Mouse (Mus musculus): Measurements from ENCODE around the gene Pgm2. TPM values are rescaled to one million over a fixed set of nuclear protein-coding genes. Genes with fewer than 3 reads are reported as not detected.

Pgm2 gene
- polyA plus RNA-seq, 1 experiment from 2014 or later, result 12.8 TPM

- H3K9ac ChIP-seq (ENCODE audit: low read length), result no peak overlapping the region
- H3K9me3 ChIP-seq (ENCODE audit: control insufficient read depth, low read length), result no peaks in the 10 kb centered on the region
- no peak overlapping the region for H3K4me3 ChIP-seq (ENCODE audit: control insufficient read depth in 1 of 2, insufficient read depth in 1 of 2, low read depth in 1 of 2, low read length in 2 of 2)
- no peak overlapping the region for H3K27ac ChIP-seq (replicated peaks in 1 of 2; ENCODE audit: control insufficient read depth in 1 of 2, insufficient read depth in 1 of 2, low read depth in 2 of 2, low read length in 2 of 2)
- no peak for ATAC-seq (ENCODE audit: insufficient number of reproducible peaks, insufficient read depth, low FRiP score, low read depth)
- H3K4me2 ChIP-seq (ENCODE audit: low read length), result no peak overlapping the region
- no peaks in the 10 kb centered on the region for H3K36me3 ChIP-seq (ENCODE audit: control insufficient read depth, insufficient read depth, low read length)
- H3K27me3 ChIP-seq (ENCODE audit: control insufficient read depth, insufficient read depth, low read length), result peaks cover 7% of the 10 kb centered on the region
- H3K4me1 ChIP-seq (ENCODE audit: control insufficient read depth in 2 of 2, insufficient read depth in 2 of 2, low read length in 2 of 2), result no peaks in the 10 kb centered on the region
- 45% methylated on average over 3 of the region's 3 CpGs for WGBS
Observed at GRCm38 (mm10) chr5:64075506-64075905, 17.2 kb upstream of the Pgm2 start.

- ATAC-seq (ENCODE audit: insufficient number of reproducible peaks, insufficient read depth, low FRiP score, low read depth), result no peak
- Histone ChIP-seq H3K27me3 (ENCODE audit: control insufficient read depth, insufficient read depth, low read length) (peaks cover 7% of the 10 kb centered on the region), H3K27ac (replicated peaks in 1 of 2; ENCODE audit: control insufficient read depth in 1 of 2, insufficient read depth in 1 of 2, low read depth in 2 of 2, low read length in 2 of 2) (no peak overlapping the region), H3K9ac (ENCODE audit: low read length) (no peak overlapping the region), H3K4me2 (ENCODE audit: low read length) (no peak overlapping the region), H3K9me3 (ENCODE audit: control insufficient read depth, low read length) (no peaks in the 10 kb centered on the region), H3K4me3 (ENCODE audit: control insufficient read depth in 1 of 2, insufficient read depth in 1 of 2, low read depth in 1 of 2, low read length in 2 of 2) (no peak overlapping the region), H3K36me3 (ENCODE audit: control insufficient read depth, insufficient read depth, low read length) (no peaks in the 10 kb centered on the region), H3K4me1 (ENCODE audit: control insufficient read depth in 2 of 2, insufficient read depth in 2 of 2, low read length in 2 of 2) (no peaks in the 10 kb centered on the region)
- WGBS, result 78% methylated on average over 4 of the region's 4 CpGs
Observed at GRCm38 (mm10) chr5:64077353-64077752, 15.4 kb upstream of the Pgm2 start.

- Histone ChIP-seq H3K4me2 (ENCODE audit: low read length) (no peak overlapping the region), H3K9me3 (ENCODE audit: control insufficient read depth, low read length) (no peaks in the 10 kb centered on the region), H3K4me1 (ENCODE audit: control insufficient read depth in 2 of 2, insufficient read depth in 2 of 2, low read length in 2 of 2) (no peaks in the 10 kb centered on the region), H3K36me3 (ENCODE audit: control insufficient read depth, insufficient read depth, low read length) (no peaks in the 10 kb centered on the region), H3K9ac (ENCODE audit: low read length) (no peak overlapping the region), H3K4me3 (ENCODE audit: control insufficient read depth in 1 of 2, insufficient read depth in 1 of 2, low read depth in 1 of 2, low read length in 2 of 2) (no peak overlapping the region), H3K27me3 (ENCODE audit: control insufficient read depth, insufficient read depth, low read length) (no peaks in the 10 kb centered on the region; the same call in 1 of the 2 replicates), H3K27ac (replicated peaks in 1 of 2; ENCODE audit: control insufficient read depth in 1 of 2, insufficient read depth in 1 of 2, low read depth in 2 of 2, low read length in 2 of 2) (peak overlapping the region in 1 of 2 experiments; percentile 59; a peak in 2 of 4 replicates)
- no peak for ATAC-seq (ENCODE audit: insufficient number of reproducible peaks, insufficient read depth, low FRiP score, low read depth)
- 56% methylated on average over 7 of the region's 7 CpGs for WGBS
Observed at GRCm38 (mm10) chr5:64078740-64079461, 13.8 kb upstream of the Pgm2 start.

GRCm38 (mm10) chr5:64079462-64079817 is 13.3 kb upstream of the Pgm2 start:
- no peak for ATAC-seq (ENCODE audit: insufficient number of reproducible peaks, insufficient read depth, low FRiP score, low read depth)
- H3K27ac ChIP-seq (replicated peaks in 1 of 2; ENCODE audit: control insufficient read depth in 1 of 2, insufficient read depth in 1 of 2, low read depth in 2 of 2, low read length in 2 of 2), result peak overlapping the region in 1 of 2 experiments; percentile 59; a peak in 2 of 4 replicates
- H3K9ac ChIP-seq (ENCODE audit: low read length), result no peak overlapping the region
- no peaks in the 10 kb centered on the region; the same call in 1 of the 2 replicates for H3K27me3 ChIP-seq (ENCODE audit: control insufficient read depth, insufficient read depth, low read length)
- no peak overlapping the region for H3K4me3 ChIP-seq (ENCODE audit: control insufficient read depth in 1 of 2, insufficient read depth in 1 of 2, low read depth in 1 of 2, low read length in 2 of 2)
- no peaks in the 10 kb centered on the region for H3K4me1 ChIP-seq (ENCODE audit: control insufficient read depth in 2 of 2, insufficient read depth in 2 of 2, low read length in 2 of 2)
- 71% methylated on average over 4 of the region's 4 CpGs for WGBS
- H3K36me3 ChIP-seq (ENCODE audit: control insufficient read depth, insufficient read depth, low read length), result no peaks in the 10 kb centered on the region
- no peak overlapping the region for H3K4me2 ChIP-seq (ENCODE audit: low read length)
- no peaks in the 10 kb centered on the region for H3K9me3 ChIP-seq (ENCODE audit: control insufficient read depth, low read length)

GRCm38 (mm10) chr5:64083447-64084359 is 9.0 kb upstream of the Pgm2 start:
- Histone ChIP-seq H3K36me3 (ENCODE audit: control insufficient read depth, insufficient read depth, low read length) (no peaks in the 10 kb centered on the region), H3K9ac (ENCODE audit: low read length) (no peak overlapping the region), H3K27me3 (ENCODE audit: control insufficient read depth, insufficient read depth, low read length) (no peaks in the 10 kb centered on the region; the same call in 1 of the 2 replicates), H3K4me3 (ENCODE audit: control insufficient read depth in 1 of 2, insufficient read depth in 1 of 2, low read depth in 1 of 2, low read length in 2 of 2) (no peak overlapping the region), H3K4me1 (ENCODE audit: control insufficient read depth in 2 of 2, insufficient read depth in 2 of 2, low read length in 2 of 2) (no peaks in the 10 kb centered on the region), H3K27ac (replicated peaks in 1 of 2; ENCODE audit: control insufficient read depth in 1 of 2, insufficient read depth in 1 of 2, low read depth in 2 of 2, low read length in 2 of 2) (no peak overlapping the region), H3K4me2 (ENCODE audit: low read length) (no peak overlapping the region), H3K9me3 (ENCODE audit: control insufficient read depth, low read length) (no peaks in the 10 kb centered on the region)
- ATAC-seq (ENCODE audit: insufficient number of reproducible peaks, insufficient read depth, low FRiP score, low read depth), result no peak
- WGBS, result 83% methylated on average over 15 of the region's 15 CpGs

GRCm38 (mm10) chr5:64085405-64085804 is 7.3 kb upstream of the Pgm2 start:
- WGBS, result 93% methylated on average over 9 of the region's 9 CpGs
- H3K27me3 ChIP-seq (ENCODE audit: control insufficient read depth, insufficient read depth, low read length), result no peaks in the 10 kb centered on the region; the same call in 1 of the 2 replicates
- no peak overlapping the region for H3K9ac ChIP-seq (ENCODE audit: low read length)
- ATAC-seq (ENCODE audit: insufficient number of reproducible peaks, insufficient read depth, low FRiP score, low read depth), result no peak
- H3K4me2 ChIP-seq (ENCODE audit: low read length), result no peak overlapping the region
- no peaks in the 10 kb centered on the region for H3K4me1 ChIP-seq (ENCODE audit: control insufficient read depth in 2 of 2, insufficient read depth in 2 of 2, low read length in 2 of 2)
- no peaks in the 10 kb centered on the region for H3K9me3 ChIP-seq (ENCODE audit: control insufficient read depth, low read length)
- no peaks in the 10 kb centered on the region for H3K36me3 ChIP-seq (ENCODE audit: control insufficient read depth, insufficient read depth, low read length)
- no peak overlapping the region for H3K4me3 ChIP-seq (ENCODE audit: control insufficient read depth in 1 of 2, insufficient read depth in 1 of 2, low read depth in 1 of 2, low read length in 2 of 2)
- H3K27ac ChIP-seq (replicated peaks in 1 of 2; ENCODE audit: control insufficient read depth in 1 of 2, insufficient read depth in 1 of 2, low read depth in 2 of 2, low read length in 2 of 2), result no peak overlapping the region

- no peak overlapping the region for H3K9ac ChIP-seq (ENCODE audit: low read length)
- H3K4me3 ChIP-seq (ENCODE audit: control insufficient read depth in 1 of 2, insufficient read depth in 1 of 2, low read depth in 1 of 2, low read length in 2 of 2), result no peak overlapping the region
- H3K9me3 ChIP-seq (ENCODE audit: control insufficient read depth, low read length), result no peaks in the 10 kb centered on the region
- H3K27ac ChIP-seq (replicated peaks in 1 of 2; ENCODE audit: control insufficient read depth in 1 of 2, insufficient read depth in 1 of 2, low read depth in 2 of 2, low read length in 2 of 2), result no peak overlapping the region
- 78% methylated on average over 9 of the region's 9 CpGs for WGBS
- H3K4me1 ChIP-seq (ENCODE audit: control insufficient read depth in 2 of 2, insufficient read depth in 2 of 2, low read length in 2 of 2), result peaks cover 1 to 4% of the 10 kb centered on the region in 2 experiments; a peak in 3 of 4 replicates
- H3K27me3 ChIP-seq (ENCODE audit: control insufficient read depth, insufficient read depth, low read length), result no peaks in the 10 kb centered on the region
- H3K36me3 ChIP-seq (ENCODE audit: control insufficient read depth, insufficient read depth, low read length), result no peaks in the 10 kb centered on the region
- H3K4me2 ChIP-seq (ENCODE audit: low read length), result no peak overlapping the region
- ATAC-seq (ENCODE audit: insufficient number of reproducible peaks, insufficient read depth, low FRiP score, low read depth), result no peak
Observed at GRCm38 (mm10) chr5:64088740-64089139, 4.0 kb upstream of the Pgm2 start.
